Mouse (Mus musculus): Measurements from ENCODE around the gene Phf2.
A peak's percentile ranks its signal among the peaks of the same experiment; 100 is the strongest.

- TF ChIP-seq POLR2A (IDR thresholded peaks at IDR 0.05; ENCODE audit: borderline replicate concordance, extremely low read depth, insufficient read depth, insufficient read length, poor library complexity, severe bottlenecking) (0 out of 2 replicates have a peak, but pooled peaks have one; percentile 5), CTCF (IDR thresholded peaks at IDR 0.05; ENCODE audit: borderline replicate concordance, extremely low read depth, insufficient read depth, insufficient read length) (no peak)
Measured at GRCm38 (mm10) chr13:48869950-48870770, 759 bp downstream of the Phf2 start.
